Mouse (Mus musculus) kidney, postnatal 25 days (tissue): ENCODE measurements around the gene Arl5c.

Source experiments
- DNase-seq, 2 experiments: peaks; one replicate each; pipeline ENCODE4 v3.0.0; 2021; ENCODE audit warnings: mixed read lengths in 2 of 2

Arl5c gene

GRCm38 (mm10) chr11:97988530-97989096 lies 7.4 kb downstream of the Arl5c start:
- DNase-seq, result peak; percentile 92 to 94

GRCm38 (mm10) chr11:97987551-97988526 lies 8.1 kb downstream of the Arl5c start:
- peak; percentile 96 for DNase-seq

GRCm38 (mm10) chr11:97986738-97987465 lies 9.1 kb downstream of the Arl5c start:
- DNase-seq, result no peak

GRCm38 (mm10) chr11:97985727-97986677 lies 10.0 kb downstream of the Arl5c start, which contains the start of gene Plxdc1:
TSS of gene Plxdc1 (minus strand) at chr11:97986444.
- DNase-seq, result peak in 1 of 2 experiments; percentile 28

GRCm38 (mm10) chr11:97983983-97984382 lies 12.0 kb downstream of the Arl5c start:
- DNase-seq, result no peak

- no peak for DNase-seq
These were observed 12.5 kb downstream of the Arl5c start for GRCm38 (mm10) chr11:97983506-97983905.

- DNase-seq, result no peak
These were observed 13.3 kb downstream of the Arl5c start for GRCm38 (mm10) chr11:97982721-97983120.

- DNase-seq, result no peak
These were observed 15.4 kb downstream of the Arl5c start for GRCm38 (mm10) chr11:97980531-97980966.

- no peak for DNase-seq
These were observed 16.0 kb downstream of the Arl5c start for GRCm38 (mm10) chr11:97979824-97980495.

- no peak for DNase-seq
These were observed 17.6 kb downstream of the Arl5c start for GRCm38 (mm10) chr11:97978392-97978791.

- DNase-seq, result no peak
These were observed 18.2 kb downstream of the Arl5c start for GRCm38 (mm10) chr11:97977797-97978196.

- DNase-seq, result peak; percentile 62 to 67
These were observed 21.2 kb downstream of the Arl5c start for GRCm38 (mm10) chr11:97974746-97975145.

- no peak for DNase-seq
These were observed 21.8 kb downstream of the Arl5c start for GRCm38 (mm10) chr11:97974141-97974540.

- DNase-seq, result no peak
These were observed 23.5 kb downstream of the Arl5c start for GRCm38 (mm10) chr11:97972434-97972833.

- DNase-seq, result peak; percentile 31 to 57
These were observed 24.7 kb downstream of the Arl5c start for GRCm38 (mm10) chr11:97971232-97971631.

- no peak for DNase-seq
These were observed 25.2 kb downstream of the Arl5c start for GRCm38 (mm10) chr11:97970771-97971170.

GRCm38 (mm10) chr11:97968385-97968784 lies 27.6 kb downstream of the Arl5c start:
- no peak for DNase-seq

- DNase-seq, result peak in 1 of 2 experiments; percentile 56
These were observed 28.9 kb downstream of the Arl5c start for GRCm38 (mm10) chr11:97967114-97967513.

- DNase-seq, result peak; percentile 48 to 60
These were observed 35.1 kb downstream of the Arl5c start for GRCm38 (mm10) chr11:97960907-97961306.

- DNase-seq, result no peak
These were observed 36.7 kb downstream of the Arl5c start for GRCm38 (mm10) chr11:97959300-97959680.

GRCm38 (mm10) chr11:97958641-97959299 lies 37.2 kb downstream of the Arl5c start:
- DNase-seq, result no peak
